Mouse (Mus musculus): Measurements from ENCODE around the gene Notch2. TPM values are rescaled to one million over a fixed set of nuclear protein-coding genes. Genes with fewer than 3 reads are reported as not detected.

Notch2 gene
- total RNA-seq, 1 experiment from 2014 or later, result 219 TPM

DNA sequence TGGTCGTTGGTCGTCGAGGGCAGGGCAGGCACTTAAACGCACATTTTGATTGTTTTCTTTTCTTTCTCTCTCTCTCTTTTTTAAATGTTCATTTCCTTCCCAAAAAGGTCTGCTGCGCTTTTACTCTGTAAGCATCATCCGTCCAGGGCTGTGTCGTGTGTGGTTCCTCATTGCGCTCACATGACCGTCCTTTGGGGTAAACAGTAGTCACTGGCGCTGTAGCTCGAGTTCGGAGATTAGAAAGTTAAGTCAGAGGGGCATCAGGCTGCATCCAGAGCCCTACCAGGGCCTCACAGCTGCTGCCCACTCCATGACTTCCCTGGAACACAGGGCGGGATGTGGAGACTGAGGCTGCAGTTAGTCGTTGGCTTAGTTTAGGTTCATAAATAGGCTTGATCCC, 12.2 kb downstream of the Notch2 start:
- ATAC-seq (ENCODE audit: extremely low read depth, insufficient number of reproducible peaks, low FRiP score, poor library complexity, severe bottlenecking), result peak; percentile 65; the same call in 1 of the 2 replicates

DNA sequence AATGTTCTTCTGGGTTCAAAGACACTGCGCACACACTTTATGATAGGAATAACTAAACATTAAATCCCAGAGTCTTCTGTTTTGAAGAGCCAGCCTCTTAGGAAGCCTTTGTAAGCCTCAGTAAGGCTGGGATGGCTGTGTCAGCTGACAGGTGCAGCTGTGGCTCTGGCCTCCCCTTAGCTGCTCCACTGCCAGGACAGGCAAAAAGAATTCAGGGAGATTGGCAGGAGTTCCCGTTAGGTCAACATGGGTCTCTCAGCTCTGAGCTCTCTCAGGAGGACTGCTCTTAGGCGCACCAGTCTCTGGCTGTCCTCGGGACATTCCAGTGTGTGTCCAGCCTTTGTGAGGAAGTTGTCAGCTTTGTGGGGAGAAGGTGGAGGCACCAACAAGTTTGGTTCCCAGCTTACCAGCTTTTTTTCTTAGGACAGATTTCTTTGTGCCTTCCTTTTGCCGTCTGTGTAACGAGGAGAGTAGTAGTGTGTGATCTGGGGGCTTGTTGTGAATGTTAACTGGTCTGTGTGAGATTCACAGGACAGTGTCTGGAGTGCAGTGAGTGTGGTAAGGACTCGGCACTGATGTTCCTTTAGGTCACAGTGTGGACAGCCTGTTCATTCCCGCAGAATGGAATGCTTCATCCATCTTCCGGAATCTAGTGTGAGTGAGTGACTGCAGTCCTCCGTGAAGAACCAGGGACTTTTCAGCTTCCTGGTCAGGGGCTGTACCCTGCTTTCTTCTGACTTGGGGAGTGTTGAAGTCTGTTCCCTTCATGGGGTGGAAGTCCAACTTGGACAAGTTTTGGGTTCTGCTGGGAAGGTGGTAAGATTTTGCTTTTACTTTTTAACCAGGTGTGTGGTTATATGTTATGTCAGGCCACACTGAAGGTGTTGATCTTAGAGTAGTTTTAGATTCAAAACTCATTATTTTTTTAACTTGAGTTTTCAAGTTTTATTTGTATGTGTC, 12.9 kb downstream of the Notch2 start:
- no peak for ATAC-seq (ENCODE audit: extremely low read depth, insufficient number of reproducible peaks, low FRiP score, poor library complexity, severe bottlenecking)

DNA sequence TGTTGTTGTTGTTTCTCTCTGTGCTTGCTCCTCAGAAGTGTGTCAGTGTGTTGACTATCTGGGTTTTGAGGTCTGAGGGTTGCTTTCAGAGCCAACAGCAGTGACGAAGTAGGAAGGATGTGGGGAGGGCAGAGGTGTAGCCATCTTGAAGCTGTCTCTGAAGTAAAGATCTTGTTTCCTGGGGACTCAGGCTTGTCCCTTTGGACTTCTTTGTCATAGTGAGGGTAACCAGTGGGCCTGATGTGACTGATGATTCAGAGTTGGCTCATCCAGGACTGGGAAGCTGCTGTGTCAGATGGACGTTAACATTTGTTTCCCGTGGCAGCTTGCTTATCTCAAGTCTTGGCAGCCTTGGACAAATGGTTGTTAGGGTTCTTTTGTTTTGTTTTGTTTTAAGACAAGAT, 14.0 kb downstream of the Notch2 start:
- ATAC-seq (ENCODE audit: extremely low read depth, insufficient number of reproducible peaks, low FRiP score, poor library complexity, severe bottlenecking), result no peak

DNA sequence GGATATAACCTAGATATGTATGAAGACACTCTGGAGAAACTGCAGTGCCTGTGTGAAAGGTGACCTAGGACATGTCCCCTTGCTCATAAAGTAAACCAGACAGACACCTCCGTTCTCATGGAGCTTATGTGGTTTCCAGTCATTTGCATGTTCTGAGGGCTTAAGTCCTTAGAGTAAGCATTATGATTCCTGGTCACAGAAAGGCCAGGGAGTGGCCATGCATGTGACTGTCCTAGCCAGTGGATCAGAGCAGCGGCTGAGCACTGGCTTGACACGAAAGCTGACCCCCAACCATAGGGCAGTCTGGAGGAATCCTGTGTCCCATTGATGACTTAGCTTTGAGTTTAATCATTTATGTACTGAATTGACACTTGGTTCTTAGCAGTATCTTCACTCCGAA, 14.7 kb downstream of the Notch2 start:
- no peak for ATAC-seq (ENCODE audit: extremely low read depth, insufficient number of reproducible peaks, low FRiP score, poor library complexity, severe bottlenecking)

DNA sequence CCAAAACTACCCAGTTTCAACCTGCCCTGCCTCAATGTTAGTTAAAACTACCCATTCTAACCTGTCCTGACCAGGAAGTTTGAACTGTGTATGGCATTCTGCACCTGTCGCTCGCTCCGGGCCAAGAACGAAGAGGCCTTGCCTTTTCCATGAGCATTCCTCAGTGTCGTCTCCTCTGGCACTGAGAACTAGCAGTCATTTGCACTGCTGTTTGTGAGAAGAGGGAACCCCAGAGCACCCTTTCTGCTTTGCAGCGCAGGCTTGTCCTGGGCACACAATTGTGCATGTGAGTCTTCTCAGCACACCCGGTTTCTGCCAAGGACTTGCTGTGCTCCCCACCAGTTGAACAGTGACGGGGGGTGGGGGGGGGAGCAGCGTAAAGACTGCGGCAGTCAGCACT, 15.6 kb downstream of the Notch2 start:
- ATAC-seq (ENCODE audit: extremely low read depth, insufficient number of reproducible peaks, low FRiP score, poor library complexity, severe bottlenecking), result no peak

DNA sequence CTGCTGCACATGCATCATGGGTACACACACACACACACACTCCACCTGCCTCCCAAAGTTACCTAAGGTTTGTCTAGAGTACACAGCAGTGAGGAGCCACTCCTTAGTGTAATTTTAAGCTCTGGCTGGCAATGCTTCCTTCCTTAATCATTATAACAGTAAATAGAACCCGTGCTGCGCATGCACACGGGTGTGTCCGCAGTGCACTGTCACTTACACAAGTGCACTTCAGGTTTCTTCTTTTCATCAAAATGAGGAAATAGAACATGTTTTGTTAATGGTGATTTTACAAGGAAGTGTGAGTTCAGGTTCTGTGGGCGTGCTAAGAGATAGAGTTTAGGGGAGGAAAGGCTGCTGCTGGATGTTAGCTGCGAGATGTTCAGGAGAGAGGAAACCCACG, 17.8 kb downstream of the Notch2 start:
- ATAC-seq (ENCODE audit: extremely low read depth, insufficient number of reproducible peaks, low FRiP score, poor library complexity, severe bottlenecking), result peak; percentile 62

DNA sequence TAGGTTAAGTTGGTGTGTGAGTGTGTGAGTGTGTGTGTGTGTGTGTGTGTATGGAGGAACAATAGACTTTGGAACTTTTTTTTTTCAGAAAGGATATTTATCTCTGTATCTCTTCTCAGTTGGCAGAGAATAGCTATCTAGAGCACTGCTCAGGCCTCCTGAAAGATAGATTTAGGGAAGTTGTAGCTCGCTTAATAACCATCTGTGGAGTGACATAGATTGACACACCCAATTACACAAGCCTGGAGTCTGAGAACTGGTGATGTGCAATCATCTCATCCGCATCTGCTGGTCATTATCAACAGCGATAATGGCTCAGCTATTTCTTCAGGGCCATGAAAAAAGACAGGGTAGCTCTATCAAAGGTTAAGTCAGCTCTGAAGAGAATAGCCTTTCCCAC, 18.9 kb downstream of the Notch2 start:
- peak; percentile 47 for ATAC-seq (ENCODE audit: extremely low read depth, insufficient number of reproducible peaks, low FRiP score, poor library complexity, severe bottlenecking)

DNA sequence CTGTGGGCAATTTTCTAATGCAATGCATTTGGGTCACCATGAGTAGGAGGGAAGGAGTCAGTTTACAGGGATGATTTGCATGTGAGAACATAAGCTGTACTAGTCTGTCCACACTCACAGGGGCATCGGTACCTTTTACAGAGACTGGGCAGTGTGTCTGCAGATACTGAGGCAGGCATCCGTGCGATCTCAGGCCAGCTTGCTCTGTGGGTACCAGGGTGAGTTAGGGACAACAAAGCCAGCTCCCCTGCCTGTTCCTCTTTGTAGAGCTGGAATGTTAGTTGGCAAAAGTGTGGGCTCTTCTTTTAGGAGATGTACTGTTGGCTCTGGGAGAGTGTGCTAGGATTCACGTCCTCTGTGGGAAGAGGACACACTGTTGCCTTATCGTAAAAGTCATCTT, 19.6 kb downstream of the Notch2 start:
- no peak for ATAC-seq (ENCODE audit: extremely low read depth, insufficient number of reproducible peaks, low FRiP score, poor library complexity, severe bottlenecking)

DNA sequence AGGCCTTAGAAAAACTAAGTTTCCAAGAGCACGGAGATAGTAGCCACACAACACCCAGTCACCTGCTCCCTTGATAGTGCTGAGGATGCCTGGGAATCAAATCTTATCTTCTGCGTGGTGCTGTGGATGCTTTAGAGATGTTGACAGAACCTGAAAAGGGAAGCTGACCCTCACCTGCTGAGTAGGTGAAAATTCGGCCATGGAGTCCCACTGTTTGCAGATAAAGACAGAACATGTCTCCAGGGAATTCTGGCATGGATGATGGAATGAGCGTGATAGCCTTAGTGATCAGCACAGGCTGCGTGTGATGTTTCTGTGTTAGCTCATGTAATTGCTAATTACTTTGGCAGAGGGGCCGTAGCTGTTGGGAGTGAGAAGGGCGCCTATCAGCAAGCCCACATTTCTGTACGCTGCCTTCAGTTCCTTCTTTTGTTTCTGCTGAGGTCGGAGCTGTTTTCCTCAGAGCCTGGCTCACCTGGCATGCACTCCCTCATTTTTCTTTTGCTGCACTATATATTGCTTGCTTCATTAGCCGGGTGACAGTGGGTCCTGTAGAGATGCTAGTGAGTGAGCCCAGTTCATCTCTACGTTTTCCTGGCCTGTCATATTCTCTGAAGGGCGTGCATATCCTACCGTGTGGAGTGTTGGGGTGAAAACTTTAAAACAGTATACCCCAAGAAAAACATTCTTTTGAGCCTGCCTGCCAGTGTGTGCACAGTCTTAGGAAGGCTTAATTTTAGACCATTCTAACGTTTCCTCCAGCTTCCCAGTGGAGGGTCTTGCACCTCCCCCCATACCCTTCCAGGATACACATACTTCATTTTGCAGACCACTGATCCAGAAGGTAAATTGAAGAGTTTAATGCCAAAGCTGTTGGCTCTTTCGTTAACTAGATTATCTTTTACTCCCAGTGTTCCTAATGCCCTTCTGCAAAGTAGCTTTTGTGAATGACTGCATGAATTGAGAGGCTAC, 21.6 kb downstream of the Notch2 start:
- ATAC-seq (ENCODE audit: extremely low read depth, insufficient number of reproducible peaks, low FRiP score, poor library complexity, severe bottlenecking), result no peak

DNA sequence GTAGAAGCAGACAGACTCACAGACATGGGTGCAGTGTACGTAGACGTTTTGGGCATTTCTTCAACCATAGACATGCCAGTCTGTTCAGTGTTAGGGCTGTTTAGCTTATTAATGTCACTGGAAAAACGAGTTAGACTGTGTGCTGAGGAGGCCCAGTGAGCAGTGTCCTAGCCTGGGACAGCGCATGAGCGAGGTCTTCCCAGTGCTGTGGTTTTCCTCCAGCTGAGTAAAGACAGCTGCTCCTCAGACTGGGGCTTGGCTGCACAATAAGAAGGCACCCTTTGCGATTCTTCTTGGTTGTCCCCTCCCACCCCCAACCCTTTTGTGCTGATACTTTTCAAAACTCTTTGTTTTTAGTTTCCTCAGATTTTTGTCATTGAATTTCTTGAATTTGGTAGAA, 22.8 kb downstream of the Notch2 start:
- ATAC-seq (ENCODE audit: extremely low read depth, insufficient number of reproducible peaks, low FRiP score, poor library complexity, severe bottlenecking), result no peak

DNA sequence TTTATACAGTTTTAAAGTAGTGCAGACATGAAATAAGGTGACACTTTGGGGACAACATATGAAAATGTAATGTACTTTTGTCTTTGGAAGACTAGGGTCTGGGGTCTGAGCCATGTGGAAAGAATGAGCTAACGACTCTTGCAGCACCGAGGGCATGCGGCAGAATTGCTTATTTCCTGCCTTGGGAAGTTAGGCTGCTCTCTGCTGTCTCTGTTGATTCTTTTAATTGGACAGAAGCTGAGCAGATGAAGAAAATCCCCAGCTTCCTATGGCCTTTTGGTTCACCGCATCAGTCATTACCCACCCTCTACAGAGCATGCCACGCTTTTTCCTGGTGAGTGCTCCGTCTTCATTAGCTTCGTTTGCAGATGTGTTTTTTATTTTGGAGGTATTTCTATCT, 23.8 kb downstream of the Notch2 start:
- ATAC-seq (ENCODE audit: extremely low read depth, insufficient number of reproducible peaks, low FRiP score, poor library complexity, severe bottlenecking), result no peak

DNA sequence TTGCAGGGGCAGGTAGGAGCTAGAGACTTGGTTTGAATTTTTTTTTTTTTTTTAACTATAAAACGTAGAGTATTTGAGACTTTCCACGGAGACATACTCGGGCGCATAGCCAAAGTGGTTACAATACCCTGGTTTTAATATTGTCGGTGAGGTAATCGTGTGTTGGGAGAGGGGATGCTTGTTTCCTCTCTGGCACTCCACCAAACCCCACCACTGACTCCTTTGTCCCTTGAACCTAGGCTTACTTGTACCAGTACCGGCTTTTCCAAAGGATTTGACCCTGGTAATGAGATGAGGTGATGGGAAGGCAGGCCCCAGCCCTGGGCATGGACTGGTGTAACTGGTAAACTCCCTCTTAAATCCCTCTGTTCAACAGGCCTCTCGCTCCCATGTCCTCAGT, 25.3 kb downstream of the Notch2 start:
- ATAC-seq (ENCODE audit: extremely low read depth, insufficient number of reproducible peaks, low FRiP score, poor library complexity, severe bottlenecking), result no peak

DNA sequence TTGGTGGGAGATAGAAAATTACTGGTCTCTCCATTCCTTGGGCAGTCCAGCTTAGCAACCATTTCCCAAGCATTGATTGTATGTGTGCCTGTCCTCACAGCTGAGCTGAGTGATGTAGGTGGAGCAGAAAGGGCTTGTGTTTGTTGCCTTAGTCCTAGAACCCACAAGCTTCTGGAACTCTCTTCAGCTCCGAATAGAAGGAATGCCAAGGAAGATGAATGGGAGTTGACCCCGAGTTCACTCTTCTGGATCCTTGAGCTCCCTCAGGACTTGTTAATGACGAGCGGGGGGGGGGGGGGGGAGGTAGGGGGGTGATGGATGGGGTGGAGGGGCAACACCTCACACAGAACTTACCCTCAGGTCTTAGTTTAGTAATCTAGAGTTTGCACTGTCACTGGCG, 25.9 kb downstream of the Notch2 start:
- ATAC-seq (ENCODE audit: extremely low read depth, insufficient number of reproducible peaks, low FRiP score, poor library complexity, severe bottlenecking), result no peak

DNA sequence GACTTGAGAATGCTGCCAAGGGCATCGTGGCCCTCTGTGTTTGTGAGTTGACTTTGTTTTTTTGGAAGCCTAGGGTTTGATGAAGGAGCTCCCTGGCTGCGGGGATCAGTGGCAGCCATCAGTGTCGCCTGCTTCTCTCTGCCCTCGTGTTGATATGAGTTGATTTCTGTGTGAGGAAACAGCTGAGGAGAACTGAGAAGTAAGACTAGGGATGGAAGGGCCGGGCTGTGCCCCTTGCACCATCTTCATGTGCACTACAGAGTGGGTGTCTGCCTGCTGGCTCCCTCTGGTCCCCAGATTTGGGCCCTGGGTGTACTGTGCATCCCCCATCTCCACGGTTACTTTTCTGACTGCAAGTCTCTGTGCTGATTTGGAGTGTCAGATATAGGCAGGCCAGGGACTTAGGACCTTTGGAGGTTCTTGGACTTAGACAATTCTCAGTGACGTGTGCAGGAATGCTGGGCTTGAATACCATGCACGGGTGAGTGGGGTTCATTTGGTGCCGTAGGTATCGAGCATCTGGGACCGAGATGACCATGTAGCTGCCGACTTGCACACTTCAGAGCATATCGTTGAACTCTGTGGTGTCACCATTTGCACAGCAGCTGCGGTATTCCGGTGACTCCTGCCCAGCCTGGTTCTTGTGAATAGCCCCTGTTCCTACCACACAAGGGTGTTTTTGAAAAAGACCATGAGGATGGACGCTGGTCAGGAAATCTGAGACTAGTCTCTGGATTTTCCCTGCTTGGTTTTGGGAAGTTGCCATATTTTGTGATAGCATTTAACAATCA, 26.5 kb downstream of the Notch2 start:
- no peak for ATAC-seq (ENCODE audit: extremely low read depth, insufficient number of reproducible peaks, low FRiP score, poor library complexity, severe bottlenecking)

DNA sequence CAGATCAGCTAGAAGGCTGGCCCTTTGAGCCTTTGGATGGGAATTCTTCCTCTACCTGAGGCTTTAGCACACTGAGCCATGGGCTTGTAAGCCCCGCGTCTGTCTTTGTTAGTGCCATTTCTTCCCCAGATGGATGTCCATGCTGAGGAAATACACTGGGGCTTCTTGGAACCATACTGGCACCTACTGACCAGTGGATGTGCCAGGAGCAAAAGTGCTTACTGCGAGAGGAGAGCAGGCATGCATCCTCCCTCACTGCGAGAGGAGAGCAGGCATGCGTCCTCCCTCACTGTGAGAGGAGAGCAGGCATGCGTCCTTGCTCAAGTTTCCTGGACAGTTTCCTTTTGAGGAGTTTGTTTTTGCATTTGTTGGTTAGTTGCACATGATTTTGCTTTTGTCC, 27.5 kb downstream of the Notch2 start:
- no peak for ATAC-seq (ENCODE audit: extremely low read depth, insufficient number of reproducible peaks, low FRiP score, poor library complexity, severe bottlenecking)

DNA sequence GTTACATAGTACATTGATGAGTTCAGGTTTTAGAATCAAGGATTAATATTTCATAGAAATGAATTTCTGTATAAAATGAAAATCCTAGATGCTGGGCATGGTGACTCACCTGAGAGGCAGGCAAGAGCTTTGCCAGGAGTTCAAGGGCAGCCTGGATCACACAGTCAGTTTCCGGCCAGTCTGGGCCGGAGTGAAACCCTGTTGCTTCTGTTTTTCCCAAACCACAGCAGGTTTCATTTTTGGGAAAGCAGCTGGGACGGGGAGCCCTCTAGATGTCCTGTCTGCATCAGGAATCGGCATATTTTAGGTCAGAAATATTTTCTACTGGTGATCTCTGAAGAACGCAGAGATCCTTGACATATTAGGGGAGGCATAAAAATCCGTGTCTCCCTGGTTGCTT, 29.0 kb downstream of the Notch2 start:
- ATAC-seq (ENCODE audit: extremely low read depth, insufficient number of reproducible peaks, low FRiP score, poor library complexity, severe bottlenecking), result no peak

DNA sequence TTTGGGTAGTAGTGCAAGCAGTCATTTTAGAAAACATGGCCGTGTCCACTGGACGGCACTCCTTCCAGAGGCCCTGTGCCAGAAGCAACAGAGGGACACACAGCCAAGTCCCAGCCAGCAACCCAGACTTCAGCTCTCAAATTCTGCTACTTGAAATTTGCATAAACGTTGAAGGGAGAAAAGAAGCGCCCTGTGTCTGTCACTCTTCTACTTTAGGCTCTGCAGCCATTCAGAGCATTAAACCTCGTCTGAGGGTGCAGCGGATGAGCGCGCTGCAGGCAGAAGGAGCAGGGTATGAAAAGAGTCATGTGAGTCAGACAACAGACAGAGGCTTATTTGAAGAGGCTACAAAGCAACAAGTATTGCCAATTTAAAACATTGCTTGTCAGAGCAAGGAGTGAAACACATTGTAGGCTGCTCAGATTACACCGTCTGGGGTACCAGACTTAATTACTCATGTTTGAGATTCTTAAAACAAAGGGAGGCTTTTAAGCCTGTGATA, 29.7 kb downstream of the Notch2 start:
- no peak for ATAC-seq (ENCODE audit: extremely low read depth, insufficient number of reproducible peaks, low FRiP score, poor library complexity, severe bottlenecking)

DNA sequence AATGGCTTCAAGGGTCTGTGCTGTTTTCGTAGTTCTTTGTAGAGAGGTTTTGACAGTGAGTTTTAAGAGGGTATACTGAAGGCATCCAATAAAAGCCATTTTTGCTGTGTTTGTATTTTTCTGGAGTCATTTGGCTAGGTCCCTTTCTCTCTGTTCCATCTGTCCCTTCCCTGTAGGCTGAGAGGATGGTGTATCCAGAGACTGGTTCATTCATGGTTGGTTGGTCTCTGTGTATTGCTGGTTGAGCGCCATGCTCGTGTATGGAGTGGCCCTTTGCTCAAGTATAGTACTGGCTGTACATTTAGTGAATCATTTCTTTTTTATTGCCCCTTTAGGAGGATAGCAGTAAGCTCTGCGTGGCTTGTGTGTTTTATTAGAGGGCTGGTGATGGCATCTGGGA, 30.3 kb downstream of the Notch2 start:
- no peak for ATAC-seq (ENCODE audit: extremely low read depth, insufficient number of reproducible peaks, low FRiP score, poor library complexity, severe bottlenecking)

Data from neutrophil, adult 5-6 weeks (primary cell).